Mouse (Mus musculus) stomach, postnatal 0 days (tissue): ENCODE data around the gene Tmem239. TPM values are rescaled to one million over a fixed set of nuclear protein-coding genes. Genes with fewer than 3 reads are reported as not detected.

ENCODE experiments used
- ATAC-seq: fragments of 200-750 bp; cut with Nextera tagmentation; 2 replicates; pipeline ENCODE4 v1.8.0; 2017; ENCODE audit not compliant: low FRiP score, low TSS enrichment
- DNase-seq: peaks from one replicate; pipeline ENCODE4 v3.0.0-alpha.2; 2016; ENCODE audit warnings: low spot score
- H3K27ac ChIP-seq: fragments of 300-500 bp; sonication (generic); replicated peaks from 2 replicates; pipeline ENCODE4 v1.5.1; 2014; ENCODE audit warnings: mild to moderate bottlenecking, control low read depth
- H3K27me3 ChIP-seq: fragments of 300-500 bp; sonication (generic); 2 replicates; pipeline ENCODE4 v1.6.1; 2014; ENCODE audit warnings: low read length; ENCODE audit not compliant: control insufficient read depth, insufficient read depth
- H3K36me3 ChIP-seq: fragments of 300-500 bp; sonication (generic); 2 replicates; pipeline ENCODE4 v1.6.1; 2014; ENCODE audit warnings: low read length, mixed read lengths; ENCODE audit not compliant: control insufficient read depth, insufficient read depth
- H3K4me1 ChIP-seq: fragments of 300-500 bp; sonication (generic); replicated peaks from 2 replicates; pipeline ENCODE4 v1.6.1; 2014; ENCODE audit warnings: antibody characterized with exemption; ENCODE audit not compliant: control insufficient read depth, insufficient read depth
- H3K4me2 ChIP-seq: fragments of 300-500 bp; sonication (generic); replicated peaks from 2 replicates; pipeline ENCODE4 v1.6.1; 2014; ENCODE audit warnings: low read depth, mild to moderate bottlenecking, control low read depth, moderate library complexity
- H3K4me3 ChIP-seq: fragments of 300-500 bp; sonication (generic); 2 replicates; pipeline ENCODE4 v1.5.1; 2014; ENCODE audit warnings: low read depth, low read length, control low read depth
- H3K9ac ChIP-seq: fragments of 300-500 bp; sonication (generic); 2 replicates; pipeline ENCODE4 v1.6.1; 2014; ENCODE audit warnings: mild to moderate bottlenecking, low read length, control low read depth, mixed read lengths
- H3K9me3 ChIP-seq: fragments of 300-500 bp; sonication (generic); 2 replicates; pipeline ENCODE4 v1.6.1; 2016; ENCODE audit warnings: low read length; ENCODE audit not compliant: control insufficient read depth
- CTCF ChIP-seq: IDR thresholded peaks from 2 replicates; pipeline ENCODE4 v1.5.1; 2016; ENCODE audit warnings: antibody characterized with exemption, low read depth, mild to moderate bottlenecking, moderate library complexity
- EP300 ChIP-seq: optimal IDR thresholded peaks from 2 replicates; pipeline ENCODE3; 2016; ENCODE audit warnings: antibody characterized with exemption
- WGBS: fragments of 180-500 bp; shearing (Covaris S2); extraction: QIAGEN DNeasy Blood & Tissue Kit; methylation state at CpG from one replicate; pipeline ENCODE4 v1.1.7; 2014; 5-methylcytosine and 5-hydroxymethylcytosine counted together
- polyA plus RNA-seq: library from polyadenylated mRNA; unstranded; fragments of >200 nt; fragmentation: Nextera tagmentation; extraction: Ambion mirVana; gene quantifications from 2 replicates; pipeline ENCODE4 v1.2.1, GENCODE M21; 2015

Gene Tmem239
- polyA plus RNA-seq, 1 experiment from 2014 or later, result not detected

DNA sequence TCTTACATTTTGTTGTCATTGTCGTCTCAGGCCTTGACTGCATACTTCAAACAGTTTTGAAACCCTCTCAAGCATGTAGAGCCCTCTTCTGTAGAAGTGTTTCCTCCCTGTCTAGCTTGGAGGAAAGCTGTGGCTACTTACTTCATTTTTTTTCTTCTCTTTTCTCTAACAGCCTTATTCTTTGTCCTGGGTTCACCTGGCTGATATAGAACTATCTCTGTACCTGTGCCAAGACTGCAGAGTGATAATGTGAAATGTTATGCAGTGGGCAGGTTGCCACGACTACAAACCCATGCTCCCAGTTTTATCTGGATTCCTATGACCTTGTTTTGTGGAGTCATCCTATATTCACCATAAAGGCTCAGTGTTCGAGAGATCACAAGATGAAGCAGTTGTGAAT lies 24.2 kb downstream of the Tmem239 start:
- 66% methylated on average over 3 of the region's 3 CpGs for WGBS
- no peak for ATAC-seq
- H3K27me3 ChIP-seq, result no peaks in the 10 kb centered on the region
- no peak for DNase-seq
- no peak overlapping the region for H3K4me3 ChIP-seq
- no peak for TF ChIP-seq EP300
- no peak for TF ChIP-seq CTCF
- no peak overlapping the region for H3K27ac ChIP-seq
- H3K36me3 ChIP-seq, result no peaks in the 10 kb centered on the region; the same call in 1 of the 2 replicates
- no peak overlapping the region for H3K9ac ChIP-seq
- no peak overlapping the region for H3K4me2 ChIP-seq
- H3K4me1 ChIP-seq, result no peaks in the 10 kb centered on the region
- H3K9me3 ChIP-seq, result no peaks in the 10 kb centered on the region

DNA sequence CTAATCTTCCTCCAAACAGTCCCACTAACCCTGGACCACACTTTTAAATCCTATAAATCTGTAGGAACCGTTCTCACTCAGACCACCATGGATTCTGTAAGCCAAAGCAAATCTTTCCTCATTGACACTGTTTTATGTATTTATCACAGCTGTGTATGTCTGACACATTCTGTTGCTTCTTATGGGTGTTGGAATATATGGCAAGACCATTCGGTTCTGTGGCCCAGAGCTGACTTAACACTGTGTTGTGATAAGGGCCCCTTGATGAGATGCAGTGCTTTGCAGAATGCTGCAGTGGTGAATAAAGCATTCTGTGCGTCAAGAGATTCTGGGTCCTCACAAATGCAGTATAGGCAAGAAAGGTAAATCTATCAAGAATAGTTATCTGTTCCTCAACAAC lies 25.9 kb downstream of the Tmem239 start:
- Histone ChIP-seq H3K9me3 (no peaks in the 10 kb centered on the region), H3K27me3 (no peaks in the 10 kb centered on the region), H3K9ac (no peak overlapping the region), H3K4me2 (no peak overlapping the region), H3K27ac (no peak overlapping the region), H3K4me1 (no peaks in the 10 kb centered on the region), H3K4me3 (no peak overlapping the region), H3K36me3 (no peaks in the 10 kb centered on the region; the same call in 1 of the 2 replicates)
- DNase-seq (no peak), ATAC-seq (no peak)
- 67% methylated on average over 3 of the region's 3 CpGs for WGBS
- no peak for TF ChIP-seq EP300
- no peak for TF ChIP-seq CTCF

DNA sequence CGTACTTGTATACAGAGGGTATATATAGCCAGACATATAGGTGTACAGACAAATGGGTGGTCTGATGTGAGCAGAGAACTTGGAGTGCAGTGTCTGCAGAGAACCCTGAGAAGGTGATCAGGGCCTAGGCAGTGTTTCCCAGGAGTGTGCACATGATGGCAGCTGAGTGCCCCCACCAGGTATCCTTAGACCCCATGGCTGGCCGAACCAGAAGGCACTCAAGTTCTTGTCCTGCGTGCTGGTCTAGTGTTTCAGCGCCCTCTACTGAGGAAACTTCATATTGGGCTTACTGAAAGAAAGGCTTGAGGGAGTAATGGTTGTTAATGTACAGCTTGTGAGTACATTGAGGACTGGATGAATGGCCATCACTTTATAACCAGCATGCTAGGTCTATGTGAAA lies 26.9 kb downstream of the Tmem239 start:
- no peak overlapping the region for H3K4me2 ChIP-seq
- ATAC-seq (0 out of 2 replicates have a peak, but pooled peaks have one; percentile 32), DNase-seq (peak; percentile 32)
- no peak overlapping the region for H3K27ac ChIP-seq
- no peak overlapping the region for H3K9ac ChIP-seq
- H3K4me1 ChIP-seq, result no peaks in the 10 kb centered on the region
- no peaks in the 10 kb centered on the region; the same call in 1 of the 2 replicates for H3K36me3 ChIP-seq
- no peaks in the 10 kb centered on the region for H3K9me3 ChIP-seq
- no peaks in the 10 kb centered on the region for H3K27me3 ChIP-seq
- TF ChIP-seq CTCF (peak; percentile 80), EP300 (no peak)
- WGBS, result 22% methylated on average over 4 of the region's 4 CpGs
- H3K4me3 ChIP-seq, result no peak overlapping the region

DNA sequence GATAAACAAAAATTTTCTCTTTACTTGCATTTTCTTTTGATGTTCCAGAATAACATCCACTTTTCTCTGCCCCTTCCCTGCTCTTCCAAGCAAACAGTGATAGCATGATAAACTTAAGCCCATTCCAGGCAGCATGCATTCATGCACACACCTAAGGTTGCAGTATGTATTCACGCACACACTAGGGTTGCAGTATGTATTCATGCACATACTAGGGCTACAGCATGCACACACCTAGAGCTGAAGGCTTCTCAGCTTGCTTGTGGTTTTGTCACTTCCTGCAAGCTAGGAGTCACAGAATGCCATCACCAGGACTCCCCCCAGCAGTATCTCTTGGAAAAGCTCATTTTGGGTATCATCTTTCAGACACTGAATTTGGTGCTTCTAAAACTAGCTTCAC lies 30.5 kb downstream of the Tmem239 start:
- TF ChIP-seq CTCF, result no peak
- TF ChIP-seq EP300, result no peak
- no peak for DNase-seq

DNA sequence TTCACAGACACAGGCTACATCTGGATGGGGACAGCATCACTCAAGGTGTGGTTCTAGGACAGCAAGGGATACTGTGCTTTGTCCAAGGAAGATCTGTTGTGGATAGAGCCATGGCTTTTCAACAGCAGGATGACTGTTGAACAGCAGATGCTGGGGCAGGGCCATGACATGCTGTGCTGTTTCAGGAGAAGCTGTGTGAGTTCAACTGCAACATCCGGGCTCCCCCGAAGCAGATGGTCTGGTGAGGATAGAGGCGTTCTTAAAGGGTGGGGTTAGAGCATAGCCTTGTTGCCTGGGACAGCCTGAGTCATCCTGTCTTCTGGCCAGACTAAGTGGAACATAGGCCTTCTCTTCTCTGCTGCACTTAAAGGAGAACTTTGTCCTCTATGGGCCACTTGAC lies 32.6 kb downstream of the Tmem239 start:
- WGBS, result 80% methylated on average over 3 of the region's 3 CpGs
- Histone ChIP-seq H3K27ac (no peak overlapping the region), H3K36me3 (peaks cover 27% of the 10 kb centered on the region), H3K4me3 (no peak overlapping the region), H3K9me3 (no peaks in the 10 kb centered on the region), H3K27me3 (no peaks in the 10 kb centered on the region), H3K4me1 (no peaks in the 10 kb centered on the region), H3K9ac (no peak overlapping the region), H3K4me2 (no peak overlapping the region)
- DNase-seq (no peak), ATAC-seq (no peak)
- TF ChIP-seq CTCF (no peak), EP300 (no peak)

More for the DNA sequence above, 30.5 kb downstream of the Tmem239 start:
- Histone ChIP-seq H3K36me3 (peaks cover 22% of the 10 kb centered on the region), H3K27ac (no peak overlapping the region), H3K4me3 (no peak overlapping the region), H3K4me1 (no peaks in the 10 kb centered on the region), H3K27me3 (no peaks in the 10 kb centered on the region), H3K9me3 (no peaks in the 10 kb centered on the region), H3K9ac (no peak overlapping the region), H3K4me2 (no peak overlapping the region)
- no peak for ATAC-seq
- 94% methylated on average over 1 of the region's 1 CpGs for WGBS

DNA sequence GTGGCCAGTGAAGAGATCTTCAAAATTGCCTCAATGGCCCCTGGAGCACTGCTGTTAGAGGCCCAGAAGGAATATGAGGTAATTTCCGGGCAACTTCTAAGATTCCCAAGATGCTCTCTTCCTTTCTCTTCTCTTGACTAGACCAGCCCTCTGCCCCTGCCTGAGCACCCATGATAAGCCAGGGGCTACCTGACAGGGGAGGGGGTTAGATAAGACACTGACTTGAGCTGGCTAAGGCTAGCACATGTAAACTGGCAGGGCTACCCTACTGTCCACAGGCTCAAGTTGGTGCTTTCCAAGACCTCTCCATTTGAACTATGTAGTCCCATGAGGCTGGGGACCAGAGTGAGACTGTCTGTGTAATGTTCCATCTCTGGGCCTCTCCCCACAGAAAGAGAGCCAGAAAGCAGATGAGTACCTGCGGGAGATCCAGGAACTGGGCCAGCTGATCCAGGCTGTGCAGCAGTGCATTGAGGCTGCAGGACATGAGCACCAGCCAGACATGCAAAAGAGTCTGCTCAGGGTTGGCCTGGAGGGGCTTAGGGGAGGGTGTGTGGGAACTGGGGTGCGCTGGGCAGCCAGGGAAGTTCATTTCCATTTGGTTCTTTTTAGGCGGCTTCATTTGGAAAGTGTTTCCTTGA lies 33.7 kb downstream of the Tmem239 start:
- no peak overlapping the region for H3K4me2 ChIP-seq
- no peaks in the 10 kb centered on the region for H3K27me3 ChIP-seq
- H3K9ac ChIP-seq, result no peak overlapping the region
- no peak overlapping the region for H3K4me3 ChIP-seq
- TF ChIP-seq CTCF, result no peak
- TF ChIP-seq EP300, result no peak
- no peaks in the 10 kb centered on the region for H3K4me1 ChIP-seq
- WGBS, result 88% methylated on average over 4 of the region's 4 CpGs
- ATAC-seq (no peak), DNase-seq (no peak)
- peaks cover 28% of the 10 kb centered on the region for H3K36me3 ChIP-seq
- H3K9me3 ChIP-seq, result no peaks in the 10 kb centered on the region
- no peak overlapping the region for H3K27ac ChIP-seq
